Mouse (Mus musculus): ENCODE measurements around the gene Cntn2. TPM values are rescaled to one million over a fixed set of nuclear protein-coding genes. Genes with fewer than 3 reads are reported as not detected.

Gene Cntn2
- total RNA-seq, 2 experiments from 2014 or later, result 0.08 TPM; not detected in 1

DNA sequence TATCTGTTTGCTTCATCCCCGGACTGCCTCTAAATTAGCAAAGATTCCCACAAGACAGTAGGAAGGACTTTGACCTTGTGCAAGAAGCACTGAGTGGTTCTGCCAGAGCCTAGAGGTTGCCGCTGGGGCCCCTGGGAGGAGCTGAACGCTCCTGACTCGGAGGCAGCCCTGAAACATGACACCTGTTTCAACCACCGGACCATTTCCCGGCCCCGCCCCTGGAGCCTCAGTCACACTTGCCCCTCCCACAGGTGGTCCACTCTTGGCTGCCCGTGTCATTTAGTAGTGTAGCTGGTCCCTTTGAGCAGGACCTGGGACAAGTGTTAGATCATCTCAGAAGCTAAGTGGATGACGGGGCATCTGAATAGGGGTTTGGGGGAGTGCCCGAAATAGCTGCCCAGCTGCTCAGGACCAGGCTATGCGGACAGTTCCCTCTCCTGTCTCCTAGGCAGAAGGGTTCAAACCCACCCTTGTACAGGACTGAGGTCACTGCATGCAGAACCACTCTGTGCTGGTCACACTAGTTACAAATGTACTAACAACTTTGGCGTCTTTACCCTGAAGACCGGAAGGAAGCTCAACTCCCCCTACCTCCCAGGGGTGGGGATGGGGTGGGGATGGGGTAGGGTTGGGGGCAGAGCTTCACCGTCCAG, 1.8 kb downstream of the Cntn2 start:
- Histone ChIP-seq H3K27ac (no peak overlapping the region), H3K4me3 (no peak overlapping the region)
- DNase-seq, result peak; percentile 47
- no peak for TF ChIP-seq CTCF (IDR thresholded peaks at IDR 0.05)
- intact Hi-C loops (cut with DNase I), result no loop called here

GRCm38 (mm10) chr1:132540701-132541100, 2.4 kb downstream of the Cntn2 start:
- Histone ChIP-seq H3K4me3 (no peak overlapping the region), H3K27ac (no peak overlapping the region)
- intact Hi-C loops (cut with DNase I), result no loop called here
- no peak for TF ChIP-seq CTCF (IDR thresholded peaks at IDR 0.05)
- no peak for DNase-seq

DNA sequence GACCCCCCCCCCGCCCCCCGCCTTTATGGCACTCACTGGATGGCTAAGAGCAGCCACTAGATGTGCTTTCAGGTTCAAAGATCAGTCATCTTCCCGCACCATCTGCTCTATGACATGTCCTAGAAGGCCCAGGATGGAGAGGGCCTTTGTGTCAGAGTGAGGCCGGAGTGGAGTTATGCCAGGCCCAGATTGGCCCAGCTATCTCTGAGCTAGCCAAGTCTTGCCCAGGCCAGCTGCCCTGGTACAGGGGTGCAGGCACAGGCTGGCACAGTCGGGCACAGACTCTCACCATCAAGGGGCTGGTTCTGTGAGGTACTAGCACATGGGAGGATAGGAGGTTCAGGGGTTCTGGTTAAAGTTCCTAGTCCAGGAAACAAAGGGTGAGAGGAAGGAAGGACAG, 5.3 kb downstream of the Cntn2 start:
- no peak overlapping the region for H3K4me3 ChIP-seq
- intact Hi-C loops (cut with DNase I), result no loop called here
- TF ChIP-seq CTCF (IDR thresholded peaks at IDR 0.05), result no peak
- no peak for DNase-seq
- no peak overlapping the region for H3K27ac ChIP-seq

- Histone ChIP-seq H3K27ac (no peak overlapping the region), H3K4me3 (no peak overlapping the region)
- intact Hi-C loops (cut with DNase I), result no loop called here
- no peak for TF ChIP-seq CTCF (IDR thresholded peaks at IDR 0.05)
- no peak for DNase-seq
Observed at GRCm38 (mm10) chr1:132536416-132536815, 6.6 kb downstream of the Cntn2 start.

- no peak overlapping the region for H3K27ac ChIP-seq
- no peak for DNase-seq
- intact Hi-C loops (cut with DNase I), result no loop called here
- H3K4me3 ChIP-seq, result no peak overlapping the region
- TF ChIP-seq CTCF (IDR thresholded peaks at IDR 0.05), result no peak
Observed at GRCm38 (mm10) chr1:132535541-132535940, 7.5 kb downstream of the Cntn2 start.

DNA sequence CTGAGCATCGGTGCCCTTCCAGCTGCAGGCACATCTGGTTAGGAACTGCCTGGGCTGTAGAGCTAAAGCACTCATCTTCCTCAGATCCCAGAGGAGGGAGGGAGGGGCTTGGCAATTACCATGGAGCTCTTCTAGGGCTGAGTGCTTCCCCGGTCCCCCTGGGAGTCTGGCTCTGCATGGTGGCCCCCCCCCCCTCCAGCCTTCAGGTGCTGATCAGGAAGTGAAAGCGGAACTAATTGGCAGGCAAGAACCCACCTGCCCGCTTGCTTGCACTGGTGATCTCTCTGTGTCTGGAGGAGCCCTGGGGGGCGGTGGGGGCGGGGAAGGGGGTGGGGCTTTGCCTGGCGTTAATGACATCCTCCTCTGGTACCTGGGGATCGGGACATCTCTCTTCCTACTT, 9.2 kb downstream of the Cntn2 start:
- H3K27ac ChIP-seq, result no peak overlapping the region
- intact Hi-C loops (cut with DNase I), result no loop called here
- no peak overlapping the region for H3K4me3 ChIP-seq
- no peak for DNase-seq
- no peak for TF ChIP-seq CTCF (IDR thresholded peaks at IDR 0.05)

DNA sequence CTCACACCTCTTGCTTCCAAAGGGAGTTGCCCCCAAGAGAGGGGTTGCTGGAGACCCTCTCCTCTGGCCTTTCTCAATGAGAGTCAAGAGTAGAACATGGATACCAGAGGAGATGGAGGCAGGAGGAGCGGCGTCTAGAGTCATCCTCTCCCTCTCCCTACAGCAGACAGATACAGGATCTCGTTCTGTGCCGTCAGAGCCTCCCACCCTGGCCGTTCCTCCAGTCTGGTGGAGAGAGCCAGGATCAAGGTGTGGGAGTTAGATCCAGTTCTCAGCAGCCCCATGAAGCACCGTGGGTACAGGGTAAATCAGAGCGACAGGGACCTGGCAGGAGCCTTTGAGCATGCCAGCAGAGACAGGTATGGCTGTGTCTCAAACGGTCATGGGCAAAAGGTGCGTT, 10.5 kb downstream of the Cntn2 start:
- no peak for DNase-seq
- TF ChIP-seq CTCF (IDR thresholded peaks at IDR 0.05), result no peak
- Histone ChIP-seq H3K4me3 (no peak overlapping the region), H3K27ac (no peak overlapping the region)
- intact Hi-C loops (cut with DNase I), result no loop called here

DNA sequence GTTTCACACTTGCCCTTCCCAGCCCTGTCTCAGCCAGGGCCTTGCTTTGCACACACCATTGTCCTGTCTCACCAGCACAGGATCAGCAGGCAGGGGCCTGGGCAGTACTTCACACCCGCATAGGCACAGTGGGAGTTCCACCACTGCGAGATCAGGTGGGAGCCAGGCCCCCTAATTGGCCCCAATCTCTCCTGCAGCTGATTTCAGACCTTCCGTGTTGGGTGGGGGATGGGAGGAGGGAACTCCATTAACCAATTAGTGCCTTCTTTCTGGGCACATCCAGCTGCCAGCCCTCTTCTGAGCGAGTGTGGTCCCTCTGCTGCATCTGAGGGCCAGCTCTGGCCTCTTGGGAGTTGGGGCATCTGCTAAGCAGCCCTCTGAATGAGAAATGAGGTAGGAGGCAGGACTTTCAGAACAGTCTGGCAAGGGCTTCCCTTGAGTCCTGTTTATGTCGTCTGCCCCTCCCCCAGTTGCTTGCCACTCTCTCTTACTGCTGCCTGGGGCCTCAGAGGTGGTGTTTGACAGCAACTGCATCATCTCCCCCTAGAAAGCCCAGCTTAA, 12.3 kb downstream of the Cntn2 start:
- intact Hi-C loops (cut with DNase I), result no loop called here
- no peak for DNase-seq
- no peak overlapping the region for H3K4me3 ChIP-seq
- TF ChIP-seq CTCF (IDR thresholded peaks at IDR 0.05), result no peak
- H3K27ac ChIP-seq, result no peak overlapping the region

- no peak overlapping the region for H3K4me3 ChIP-seq
- no peak overlapping the region for H3K27ac ChIP-seq
- intact Hi-C loops (cut with DNase I), result no loop called here
- TF ChIP-seq CTCF (IDR thresholded peaks at IDR 0.05), result no peak
- peak; percentile 48 for DNase-seq
Observed at GRCm38 (mm10) chr1:132528647-132529334, 14.3 kb downstream of the Cntn2 start.

GRCm38 (mm10) chr1:132528071-132528470, 15.0 kb downstream of the Cntn2 start:
- intact Hi-C loops (cut with DNase I), result no loop called here
- no peak overlapping the region for H3K4me3 ChIP-seq

DNA sequence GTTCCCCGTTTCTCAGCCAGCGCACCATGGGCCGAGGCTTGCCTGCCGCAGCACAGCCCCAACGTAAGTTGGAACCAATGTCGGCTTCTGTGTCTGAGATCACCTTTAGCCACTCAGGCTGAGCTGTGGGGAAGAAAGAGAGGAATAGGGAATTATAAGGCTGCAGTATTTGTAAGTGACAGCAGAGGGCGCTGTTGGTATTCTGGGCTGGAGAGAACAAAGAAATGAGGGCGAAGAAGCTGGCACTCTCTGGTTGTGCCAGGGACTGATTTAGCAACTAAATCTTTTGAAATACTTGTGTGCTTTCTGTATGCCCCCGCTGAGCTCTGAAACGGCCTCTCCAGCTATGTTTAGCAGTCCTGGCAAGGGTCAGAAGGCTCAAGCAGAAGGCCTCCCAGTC, 17.2 kb downstream of the Cntn2 start:
- DNase-seq, result peak; percentile 40
- TF ChIP-seq CTCF (IDR thresholded peaks at IDR 0.05), result peak; percentile 91
- no peak overlapping the region for H3K27ac ChIP-seq
- intact Hi-C loops (cut with DNase I), result loop anchor here (1.0 kb wide), 1 partner anchor 68 kb away; no protein-coding TSS in a partner anchor
- H3K4me3 ChIP-seq, result no peak overlapping the region

More at GRCm38 (mm10) chr1:132528071-132528470, 15.0 kb downstream of the Cntn2 start:
- H3K27ac ChIP-seq, result no peak overlapping the region
- no peak for TF ChIP-seq CTCF (IDR thresholded peaks at IDR 0.05)
- peak; percentile 8 for DNase-seq

- TF ChIP-seq CTCF (IDR thresholded peaks at IDR 0.05), result peak; percentile 59
- DNase-seq, result peak; percentile 29
- Histone ChIP-seq H3K4me3 (no peak overlapping the region), H3K27ac (no peak overlapping the region)
- intact Hi-C loops (cut with DNase I), result no loop called here
Observed at GRCm38 (mm10) chr1:132523920-132524319, 19.1 kb downstream of the Cntn2 start.

DNA sequence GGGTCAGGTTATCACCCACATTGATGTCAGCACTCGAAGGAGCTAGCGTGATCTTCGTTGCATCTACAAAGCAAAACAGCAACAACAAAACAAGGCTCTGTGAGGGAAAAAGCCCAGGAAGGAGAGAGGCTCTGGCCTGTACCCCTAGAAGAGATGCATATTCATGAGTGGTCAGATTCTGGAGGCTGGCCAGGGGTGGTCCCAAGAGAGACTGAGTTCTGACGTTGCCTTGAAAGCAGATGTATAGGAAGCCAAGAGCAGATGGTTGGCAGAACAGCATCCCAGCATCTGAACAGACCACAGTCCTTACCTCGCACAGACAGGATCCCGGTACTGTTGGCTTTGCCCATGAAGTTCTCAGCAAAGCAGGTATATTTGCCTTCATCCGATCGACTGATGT, 20.0 kb downstream of the Cntn2 start:
- H3K4me3 ChIP-seq, result no peak overlapping the region
- DNase-seq, result peak; percentile 14
- intact Hi-C loops (cut with DNase I), result no loop called here
- no peak for TF ChIP-seq CTCF (IDR thresholded peaks at IDR 0.05)
- H3K27ac ChIP-seq, result no peak overlapping the region
